Mouse (Mus musculus) spleen, postnatal 10 days (tissue): ENCODE data around the gene Rps25.

Experiments used
- DNase-seq, 2 experiments: peaks; one replicate each; pipeline ENCODE4 v3.0.0; 2021 to 2022; ENCODE audit warnings: low spot score in 2 of 2

The Rps25 gene

GRCm38 (mm10) chr9:44454891-44455220 is 47.9 kb downstream of the Rps25 start, which contains the start of gene Upk2:
Gene Upk2 (minus strand): TSS chr9:44454976.
- DNase-seq: no peak

DNA sequence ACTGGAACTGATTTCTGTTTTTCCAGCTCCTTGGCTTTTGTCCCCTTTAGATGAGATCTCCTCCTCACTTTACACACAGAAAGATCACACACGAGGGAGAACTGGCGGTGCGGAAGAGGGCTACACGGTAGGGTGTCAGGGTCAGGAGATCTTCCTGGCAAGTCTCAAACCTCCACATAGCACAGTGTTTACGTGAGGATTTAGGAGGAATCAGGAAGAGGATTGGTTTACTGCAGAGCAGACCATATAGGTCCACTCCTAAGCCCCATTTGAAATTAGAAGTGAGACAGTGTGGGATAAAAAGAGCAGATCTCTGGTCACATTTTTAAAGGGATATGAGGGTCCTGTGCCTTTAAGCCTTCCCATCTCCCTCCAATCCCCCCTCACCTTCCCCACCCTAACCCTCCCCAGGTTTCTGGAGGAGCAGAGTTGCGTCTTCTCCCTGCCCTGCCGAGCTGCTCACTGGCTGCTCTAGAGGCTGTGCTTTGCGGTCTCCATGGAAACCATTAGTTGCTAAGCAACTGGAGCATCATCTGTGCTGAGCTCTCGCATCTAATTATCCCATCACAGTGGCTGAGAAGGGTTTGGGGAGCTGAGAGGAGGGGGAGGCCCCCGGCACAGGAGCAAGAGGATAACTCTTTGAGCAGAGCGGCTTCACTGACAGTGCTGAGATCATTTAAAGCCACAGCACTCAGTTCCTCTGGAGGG is 50.2 kb downstream of the Rps25 start:
- DNase-seq: no peak
